Mouse (Mus musculus) midbrain, embryonic 11.5 days (tissue): Measurements from ENCODE around the gene Zar1l. TPM values are rescaled to one million over a fixed set of nuclear protein-coding genes. Genes with fewer than 3 reads are reported as not detected.
"Not testable (repeated sequence)": the region's sequence is repeated elsewhere in the genome, so short reads cannot be mapped to it uniquely, and the experiment has no call there.

Source experiments
- ATAC-seq: fragments of 200-750 bp; cut with Nextera tagmentation; 2 replicates; pipeline ENCODE4 v1.8.0; 2017; ENCODE audit warnings: moderate TSS enrichment, moderate library complexity; ENCODE audit not compliant: low FRiP score
- DNase-seq: peaks from one replicate; pipeline ENCODE4 v3.0.0; 2015; ENCODE audit warnings: low spot score; ENCODE audit errors: missing footprints
- H3K27ac ChIP-seq: fragments of 300-500 bp; sonication (generic); 2 replicates; pipeline ENCODE4 v1.5.1; 2014; ENCODE audit warnings: low read depth, low read length
- H3K27me3 ChIP-seq: fragments of 300-500 bp; sonication (generic); 2 replicates; pipeline ENCODE4 v1.6.1; 2014; ENCODE audit warnings: mild to moderate bottlenecking, low read length, moderate library complexity, mixed read lengths; ENCODE audit not compliant: control insufficient read depth, insufficient read depth
- H3K36me3 ChIP-seq: fragments of 300-500 bp; sonication (generic); 2 replicates; pipeline ENCODE4 v1.6.1; 2014; ENCODE audit warnings: mild to moderate bottlenecking, low read length, moderate library complexity, mixed read lengths; ENCODE audit not compliant: control insufficient read depth, insufficient read depth
- H3K4me1 ChIP-seq: fragments of 300-500 bp; sonication (generic); 2 replicates; pipeline ENCODE4 v1.6.1; 2014; ENCODE audit warnings: low read length; ENCODE audit not compliant: control insufficient read depth, insufficient read depth
- H3K4me2 ChIP-seq: fragments of 300-500 bp; sonication (generic); 2 replicates; pipeline ENCODE4 v1.6.1; 2014; ENCODE audit warnings: mild to moderate bottlenecking, moderate library complexity
- H3K4me3 ChIP-seq: fragments of 300-500 bp; sonication (generic); 2 replicates; pipeline ENCODE4 v1.5.1; 2014; ENCODE audit warnings: low read depth, low read length
- H3K9ac ChIP-seq: fragments of 300-500 bp; sonication (generic); 2 replicates; pipeline ENCODE4 v1.6.1; 2014; ENCODE audit warnings: low read length
- H3K9me3 ChIP-seq: fragments of 300-500 bp; sonication (generic); 2 replicates; pipeline ENCODE4 v1.6.1; 2016; ENCODE audit warnings: low read length; ENCODE audit not compliant: control insufficient read depth
- WGBS: fragments of 180-500 bp; shearing (Covaris S2); extraction: QIAGEN DNeasy Blood & Tissue Kit; methylation state at CpG from one replicate; pipeline ENCODE4 v1.1.7; 2014; 5-methylcytosine and 5-hydroxymethylcytosine counted together
- polyA plus RNA-seq: library from polyadenylated mRNA; unstranded; fragments of >200 nt; fragmentation: Nextera tagmentation; extraction: Ambion mirVana; gene quantifications from 2 replicates; pipeline ENCODE4 v1.2.1, GENCODE M21; 2014

Gene Zar1l
- polyA plus RNA-seq, 1 experiment from 2014 or later: not detected

DNA sequence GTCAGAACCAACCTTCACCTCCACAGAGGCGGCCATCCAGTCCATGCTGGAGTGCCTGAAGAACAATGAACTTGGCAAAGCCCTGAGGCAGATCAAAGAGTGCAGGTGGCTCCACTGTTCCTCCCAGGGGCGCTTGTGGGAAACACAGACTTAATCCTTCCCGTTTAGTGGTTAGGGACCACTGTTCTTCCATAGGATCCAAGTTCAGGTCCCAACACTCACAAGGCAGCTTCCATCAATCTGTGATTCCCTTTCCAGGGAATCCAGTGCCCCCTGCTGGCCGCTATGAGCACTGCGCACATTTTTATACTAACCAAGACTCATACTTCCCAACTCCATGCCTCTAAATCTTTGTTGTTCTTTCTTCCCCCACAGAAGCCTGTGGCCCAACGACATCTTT is 22.2 kb downstream of the Zar1l start:
- Histone ChIP-seq H3K36me3 (no peaks in the 10 kb centered on the region), H3K9ac (no peak overlapping the region), H3K27ac (no peak overlapping the region), H3K27me3 (no peaks in the 10 kb centered on the region), H3K4me1 (no peaks in the 10 kb centered on the region), H3K4me2 (no peak overlapping the region), H3K4me3 (no peak overlapping the region), H3K9me3 (no peaks in the 10 kb centered on the region)
- ATAC-seq (no peak), DNase-seq (no peak)
- WGBS: 44% methylated on average over 6 of the region's 6 CpGs

DNA sequence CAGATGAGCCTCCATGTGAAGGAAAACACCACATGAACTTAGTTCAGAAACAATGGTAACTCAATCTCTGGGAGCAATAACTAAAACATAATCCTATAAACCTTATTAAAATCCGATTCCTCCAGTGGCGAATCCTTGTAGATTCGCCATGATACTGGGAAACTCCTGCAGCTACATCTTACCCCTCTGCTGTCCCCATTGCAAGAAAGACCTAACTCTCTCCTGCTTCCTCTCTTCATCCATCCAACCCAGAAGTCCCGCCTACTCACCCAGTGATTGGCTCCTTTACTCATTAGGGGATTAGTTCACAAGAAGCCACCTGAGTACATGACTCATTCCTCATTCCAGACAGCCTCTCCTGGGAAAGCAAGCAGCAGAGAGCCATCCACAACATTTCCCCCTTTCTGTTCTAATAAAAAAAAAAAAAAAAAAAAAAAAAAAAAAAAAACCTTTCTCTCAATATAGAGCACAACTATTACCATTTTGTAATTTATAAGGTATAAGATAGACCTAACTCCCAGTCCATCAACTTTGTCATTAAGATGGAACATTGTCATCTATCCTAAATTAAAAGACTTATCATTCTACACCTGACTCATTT is 26.3 kb downstream of the Zar1l start:
- H3K4me1 ChIP-seq, H3K9ac ChIP-seq, H3K4me2 ChIP-seq, H3K27ac ChIP-seq, H3K9me3 ChIP-seq, H3K36me3 ChIP-seq, H3K27me3 ChIP-seq, H3K4me3 ChIP-seq, ATAC-seq, DNase-seq: not testable (repeated sequence)
- 88% methylated on average over 4 of the region's 4 CpGs for WGBS

DNA sequence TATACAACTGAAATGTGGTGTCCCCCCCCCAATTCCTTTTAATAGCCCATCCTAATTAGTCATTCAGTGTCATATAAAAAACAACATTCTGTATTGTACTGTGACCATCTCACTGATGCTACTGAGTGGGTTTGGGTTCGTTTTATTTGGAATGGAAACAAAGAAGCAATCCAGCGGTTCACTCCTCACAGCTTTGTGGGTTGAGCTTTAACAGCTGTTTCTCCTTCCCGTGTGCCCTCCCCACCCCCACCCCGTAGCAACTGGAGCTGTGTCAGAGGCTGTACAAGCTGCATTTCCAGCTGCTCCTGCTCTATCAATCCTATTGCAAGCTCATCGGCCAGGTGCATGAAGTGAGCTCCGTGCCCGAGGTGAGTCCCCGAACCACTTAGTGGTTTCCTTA is 27.1 kb downstream of the Zar1l start:
- Histone ChIP-seq H3K4me1 (no peaks in the 10 kb centered on the region), H3K4me2 (no peak overlapping the region), H3K9ac (no peak overlapping the region), H3K36me3 (no peaks in the 10 kb centered on the region), H3K27ac (no peak overlapping the region), H3K27me3 (no peaks in the 10 kb centered on the region), H3K4me3 (no peak overlapping the region), H3K9me3 (no peaks in the 10 kb centered on the region)
- WGBS: 76% methylated on average over 8 of the region's 8 CpGs
- ATAC-seq: no peak
- DNase-seq: no peak

DNA sequence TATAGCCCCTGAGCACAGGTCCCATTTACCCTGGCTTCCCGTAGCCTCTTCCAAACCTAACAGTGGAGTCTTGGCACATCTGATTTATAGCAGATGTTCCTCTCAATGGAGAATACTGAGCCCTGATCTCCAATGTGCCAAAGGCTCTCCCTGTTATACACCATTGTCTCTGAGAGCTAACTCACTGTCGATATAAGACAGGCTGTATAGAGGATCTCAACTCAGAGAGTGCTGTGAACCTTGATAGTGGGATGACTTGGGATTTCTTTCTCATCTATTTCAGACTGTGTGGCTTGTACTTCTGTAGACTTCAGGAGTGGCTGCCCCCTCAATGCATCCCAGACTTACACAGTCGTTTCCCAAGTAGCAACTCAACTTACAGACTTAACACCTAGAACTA is 27.7 kb downstream of the Zar1l start:
- Histone ChIP-seq H3K4me3 (no peak overlapping the region), H3K27ac (no peak overlapping the region), H3K4me2 (no peak overlapping the region), H3K9me3 (no peaks in the 10 kb centered on the region), H3K4me1 (no peaks in the 10 kb centered on the region), H3K9ac (no peak overlapping the region), H3K36me3 (no peaks in the 10 kb centered on the region), H3K27me3 (no peaks in the 10 kb centered on the region)
- WGBS: 82% methylated on average over 3 of the region's 3 CpGs
- no peak for ATAC-seq
- DNase-seq: no peak

DNA sequence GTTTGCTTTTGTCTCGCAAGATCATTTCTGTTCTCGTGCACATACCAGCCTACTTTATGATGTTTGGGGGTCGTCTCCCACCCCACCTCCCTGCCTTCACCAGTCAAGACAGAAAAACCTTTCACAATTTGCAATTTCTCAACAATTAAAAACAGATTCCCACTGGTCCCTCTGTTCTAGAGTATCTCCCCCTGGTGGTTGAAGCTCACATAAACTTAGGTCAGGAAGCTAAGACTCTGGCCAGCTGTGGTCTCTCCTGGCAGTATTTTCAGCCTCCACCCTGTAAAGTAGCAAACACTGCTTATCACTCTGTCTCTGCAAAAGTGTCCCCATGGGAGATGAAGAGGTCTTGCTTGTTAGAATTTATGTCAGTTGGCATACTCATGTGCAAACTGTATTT is 32.8 kb downstream of the Zar1l start:
- Histone ChIP-seq H3K4me3 (no peak overlapping the region), H3K9me3 (no peaks in the 10 kb centered on the region), H3K27me3 (no peaks in the 10 kb centered on the region), H3K4me1 (no peaks in the 10 kb centered on the region), H3K9ac (no peak overlapping the region), H3K27ac (no peak overlapping the region), H3K4me2 (no peak overlapping the region), H3K36me3 (no peaks in the 10 kb centered on the region)
- DNase-seq (no peak), ATAC-seq (no peak)
- WGBS: 74% methylated on average over 3 of the region's 3 CpGs

DNA sequence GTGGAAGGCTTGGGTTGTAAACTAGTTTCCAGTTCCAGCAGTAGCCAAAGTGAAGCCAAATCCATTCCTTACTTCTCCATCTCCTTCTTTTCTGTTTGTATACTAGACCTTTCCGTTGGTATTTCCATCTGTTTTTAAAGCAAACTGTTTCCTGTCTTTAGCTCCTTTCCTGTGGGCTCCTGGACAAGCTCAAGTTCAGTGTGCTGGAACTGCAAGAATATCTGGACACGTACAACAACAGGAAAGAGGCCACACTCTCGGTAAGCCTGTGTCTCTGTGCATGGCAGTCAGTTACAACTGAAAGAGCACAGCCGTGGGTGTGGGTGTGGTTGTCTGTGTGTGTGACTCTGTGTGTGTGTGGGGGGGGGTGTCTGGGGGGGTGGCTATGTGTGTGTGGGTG is 39.4 kb downstream of the Zar1l start:
- no peak overlapping the region for H3K4me3 ChIP-seq

DNA sequence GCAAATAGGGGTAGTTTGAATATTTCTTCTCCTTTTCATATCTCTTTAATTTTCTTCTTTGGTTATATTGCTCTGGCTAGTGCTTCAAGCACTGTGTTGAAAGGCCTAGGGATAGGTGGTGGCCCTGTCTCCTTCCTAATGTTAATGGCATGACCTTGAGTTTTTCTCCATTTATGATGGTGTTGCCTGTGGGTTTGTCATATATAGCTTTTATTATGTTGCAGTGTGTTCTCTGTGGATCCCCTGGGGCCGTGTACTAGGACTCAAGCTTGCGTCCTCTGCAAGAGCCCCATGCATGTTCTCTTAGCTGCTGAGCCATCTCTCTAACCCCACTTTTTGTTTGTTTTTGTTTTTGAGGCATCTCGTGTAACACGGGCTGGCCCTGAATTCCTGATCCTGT is 40.6 kb downstream of the Zar1l start:
- 72% methylated on average over 4 of the region's 4 CpGs for WGBS

More for the DNA sequence above, 39.4 kb downstream of the Zar1l start:
- DNase-seq: no peak
- ATAC-seq: no peak
- Histone ChIP-seq H3K9me3 (no peaks in the 10 kb centered on the region), H3K4me2 (no peak overlapping the region), H3K36me3 (no peaks in the 10 kb centered on the region), H3K27me3 (no peaks in the 10 kb centered on the region), H3K9ac (no peak overlapping the region), H3K4me1 (no peaks in the 10 kb centered on the region), H3K27ac (no peak overlapping the region)
- 72% methylated on average over 4 of the region's 4 CpGs for WGBS

DNA sequence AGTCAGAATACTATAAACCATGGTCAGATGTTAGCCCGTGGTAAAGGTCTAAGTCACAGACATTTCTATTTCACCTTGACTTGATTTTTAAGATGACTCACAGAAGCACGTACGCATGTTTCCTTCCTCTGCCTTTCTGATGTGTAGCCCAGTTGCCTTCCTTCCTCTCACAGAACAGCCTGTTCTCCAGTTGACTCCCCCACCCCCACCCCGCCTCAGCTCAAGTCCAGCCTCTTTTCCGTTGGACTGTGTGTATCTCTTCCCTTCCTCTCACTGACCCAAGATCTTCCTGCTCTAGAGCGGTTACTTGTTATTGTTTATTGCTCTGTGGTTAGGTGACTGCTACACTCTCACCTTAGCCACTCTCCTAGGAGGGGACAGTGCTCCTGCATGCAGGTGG is 49.5 kb downstream of the Zar1l start:
- Histone ChIP-seq H3K4me3 (no peak overlapping the region), H3K4me2 (no peak overlapping the region), H3K27me3 (no peaks in the 10 kb centered on the region), H3K9me3 (no peaks in the 10 kb centered on the region), H3K9ac (no peak overlapping the region), H3K36me3 (no peaks in the 10 kb centered on the region), H3K4me1 (no peaks in the 10 kb centered on the region), H3K27ac (no peak overlapping the region)
- WGBS: 72% methylated on average over 6 of the region's 6 CpGs
- DNase-seq: no peak
- ATAC-seq: no peak

More for the DNA sequence above, 40.6 kb downstream of the Zar1l start:
- DNase-seq: no peak
- no peaks in the 10 kb centered on the region for H3K27me3 ChIP-seq
- ATAC-seq: no peak
- H3K4me3 ChIP-seq: no peak overlapping the region
- no peak overlapping the region for H3K4me2 ChIP-seq
- no peaks in the 10 kb centered on the region for H3K9me3 ChIP-seq
- H3K27ac ChIP-seq: no peak overlapping the region
- H3K9ac ChIP-seq: no peak overlapping the region
- no peaks in the 10 kb centered on the region for H3K4me1 ChIP-seq
- no peaks in the 10 kb centered on the region for H3K36me3 ChIP-seq

DNA sequence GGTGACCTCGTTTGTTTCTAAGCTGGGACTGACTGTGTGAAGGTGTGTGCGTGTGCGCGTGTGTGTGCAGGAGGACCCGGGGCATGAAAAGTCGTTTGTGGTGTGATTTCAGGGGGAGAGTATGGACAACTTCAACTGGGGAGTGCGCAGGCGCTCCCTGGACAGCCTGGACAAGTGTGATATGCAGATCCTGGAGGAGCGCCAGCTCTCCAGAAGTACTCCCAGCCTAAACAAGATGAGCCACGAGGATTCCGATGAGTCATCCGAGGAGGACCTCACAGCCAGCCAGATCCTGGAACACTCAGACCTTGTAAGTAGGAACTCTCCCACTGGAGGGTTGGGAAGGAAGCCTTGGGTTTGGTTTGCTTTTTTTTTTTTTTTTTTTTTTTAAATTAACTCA is 51.8 kb downstream of the Zar1l start:
- Histone ChIP-seq H3K4me3 (no peak overlapping the region), H3K9me3 (no peaks in the 10 kb centered on the region), H3K27me3 (no peaks in the 10 kb centered on the region), H3K4me1 (no peaks in the 10 kb centered on the region), H3K27ac (no peak overlapping the region), H3K36me3 (no peaks in the 10 kb centered on the region), H3K4me2 (no peak overlapping the region), H3K9ac (no peak overlapping the region)
- 86% methylated on average over 12 of the region's 12 CpGs for WGBS
- DNase-seq (no peak), ATAC-seq (no peak)

DNA sequence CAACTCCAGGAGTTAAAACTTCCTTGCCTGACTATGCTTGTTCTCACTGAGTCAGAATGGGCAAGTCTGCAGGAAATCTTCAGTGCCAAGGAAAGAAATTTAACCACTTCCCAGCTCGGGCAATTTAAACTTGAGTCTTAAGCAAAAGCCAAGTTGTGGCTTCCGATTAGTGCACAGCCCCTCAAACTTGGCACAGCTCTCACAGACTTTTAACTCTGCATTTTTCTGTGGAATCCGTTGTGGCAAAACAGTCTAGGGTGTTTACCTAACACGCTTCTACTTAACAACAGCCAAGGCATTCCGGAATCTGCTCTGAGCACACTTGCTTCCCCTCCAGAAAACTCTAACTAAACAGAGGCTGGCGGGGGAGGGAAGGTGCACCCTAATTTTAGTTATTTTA is 52.7 kb downstream of the Zar1l start:
- no peak overlapping the region for H3K4me3 ChIP-seq
- no peaks in the 10 kb centered on the region for H3K9me3 ChIP-seq
- no peaks in the 10 kb centered on the region for H3K27me3 ChIP-seq
- DNase-seq: no peak
- no peaks in the 10 kb centered on the region for H3K36me3 ChIP-seq
- no peak overlapping the region for H3K9ac ChIP-seq
- whole genome bisulfite sequencing: 87% methylated on average over 6 of the region's 6 CpGs
- H3K4me2 ChIP-seq: no peak overlapping the region
- H3K27ac ChIP-seq: no peak overlapping the region
- H3K4me1 ChIP-seq: no peaks in the 10 kb centered on the region
- ATAC-seq: no peak
